Mouse (Mus musculus) G1E (cell line): ENCODE results near the gene Olfr90. TPM values are rescaled to one million over a fixed set of nuclear protein-coding genes. Genes with fewer than 3 reads are reported as not detected.

Source experiments
- ATAC-seq: 2 replicates; pipeline ENCODE4 v1.8.0; 2016; ENCODE audit warnings: mild to moderate bottlenecking; ENCODE audit not compliant: insufficient number of reproducible peaks, poor library complexity, low FRiP score, severe bottlenecking; ENCODE audit errors: extremely low read depth
- DNase-seq: peaks from one replicate; pipeline ENCODE4 v3.0.0; 2012; ENCODE audit warnings: low spot score
- H3K27me3 ChIP-seq: 2 replicates; pipeline ENCODE4 v1.6.1; 2012; ENCODE audit warnings: mild to moderate bottlenecking, low read length, inconsistent platforms; ENCODE audit not compliant: insufficient read depth
- H3K36me3 ChIP-seq: replicated peaks from 2 replicates; pipeline ENCODE3; 2012; ENCODE audit warnings: mild to moderate bottlenecking, inconsistent platforms
- H3K4me1 ChIP-seq: 2 replicates; pipeline ENCODE4 v1.6.1; 2012; ENCODE audit warnings: low read depth, low read length, inconsistent platforms, mixed read lengths; ENCODE audit not compliant: insufficient read depth
- H3K4me3 ChIP-seq: 2 replicates; pipeline ENCODE4 v1.5.1; 2012; ENCODE audit warnings: low read depth, mild to moderate bottlenecking, inconsistent platforms, low read length, moderate library complexity, mixed read lengths
- H3K9me3 ChIP-seq: replicated peaks from 2 replicates; pipeline ENCODE4 v1.6.1; 2012; ENCODE audit warnings: inconsistent platforms
- CTCF ChIP-seq: IDR thresholded peaks from 2 replicates; pipeline ENCODE4 v1.5.1; 2012; ENCODE audit warnings: low read depth, low read length, inconsistent platforms, mixed read lengths
- GATA1 ChIP-seq: IDR thresholded peaks from 2 replicates; pipeline ENCODE4 v1.6.1; 2012; ENCODE audit warnings: borderline replicate concordance, low read length, inconsistent platforms, mixed read lengths
- GATA2 ChIP-seq: IDR thresholded peaks from 2 replicates; pipeline ENCODE4 v1.6.1; 2012; ENCODE audit warnings: low read depth, low read length, inconsistent platforms, borderline replicate concordance
- POLR2AphosphoS5 ChIP-seq: IDR thresholded peaks from 2 replicates; pipeline ENCODE4 v1.6.1; 2012; ENCODE audit warnings: low read depth, low read length, inconsistent platforms; ENCODE audit not compliant: insufficient replicate concordance
- TAL1 ChIP-seq: conservative IDR thresholded peaks from 2 replicates; pipeline ENCODE4 v1.6.1; 2012; ENCODE audit warnings: low read depth, low read length, inconsistent platforms, mixed read lengths
- polyA plus RNA-seq: library from polyadenylated mRNA; stranded (reverse); fragments of >175 nt; gene quantifications from 2 replicates; pipeline ENCODE4 v1.2.3, GENCODE M21; 2012
- total RNA-seq, 2 experiments: library from RNA; stranded (forward) in 1 of 2; stranded (reverse) in 1 of 2; fragments of 200-1000 nt in 1 of 2; fragments of >200 nt in 1 of 2; fragmentation: Nextera tagmentation in 1 of 2; gene quantifications; 2 replicates each; pipeline ENCODE4 v1.2.3; 2014 to 2017

The Olfr90 gene
- total and polyA plus RNA-seq, 3 experiments: 0.27 TPM; not detected in 2

GRCm38 (mm10) chr17:37046312-37047112, 41.8 kb downstream of the Olfr90 start:
- DNase-seq: peak; percentile 59
- TF ChIP-seq CTCF (no peak), GATA1 (no peak)
- peaks cover 22% of the 10 kb centered on the region for H3K27me3 ChIP-seq
- peak overlapping the region; percentile 82 for H3K4me3 ChIP-seq
- ATAC-seq: 0 out of 2 replicates have a peak, but pooled peaks have one; percentile 43
- no peaks in the 10 kb centered on the region for H3K9me3 ChIP-seq
- peaks cover 28% of the 10 kb centered on the region for H3K36me3 ChIP-seq
- H3K4me1 ChIP-seq: peaks cover 42% of the 10 kb centered on the region

DNA sequence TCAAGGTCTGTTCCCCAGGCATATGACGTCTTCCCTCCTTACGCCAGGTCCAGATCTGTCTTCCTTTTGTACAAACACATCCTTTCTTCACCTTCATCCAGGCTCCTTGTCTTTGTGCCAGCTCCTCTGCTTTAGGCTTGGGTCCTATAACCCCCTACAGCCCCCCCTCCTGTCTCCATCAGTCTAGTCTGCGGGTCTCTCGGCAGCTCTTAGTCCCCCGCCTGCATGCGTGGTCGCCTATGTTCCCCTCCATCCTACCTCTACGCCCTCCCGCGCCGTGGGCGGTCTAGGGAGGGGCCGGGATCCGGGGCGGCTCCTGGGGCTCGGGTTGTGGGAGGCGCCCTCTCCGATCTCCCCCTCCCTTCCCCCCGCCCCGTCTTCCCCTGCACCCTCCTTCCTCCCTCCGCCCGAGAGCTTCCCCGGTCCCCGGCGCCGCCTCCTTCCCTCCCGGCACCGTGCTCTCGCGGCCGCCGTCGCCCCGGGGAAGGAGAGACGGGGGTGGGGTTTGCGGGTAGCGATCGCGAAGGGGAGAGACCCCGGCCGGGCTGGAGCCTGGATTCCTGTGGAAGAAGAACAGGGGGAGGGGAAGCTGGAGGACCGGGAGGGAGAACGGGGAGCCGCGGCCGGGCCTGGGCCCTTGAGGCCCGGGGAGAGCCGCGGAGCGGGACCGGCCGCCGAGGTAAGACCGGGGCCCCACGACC, 42.5 kb downstream of the Olfr90 start, which contains the start of gene Gabbr1:
TSS of gene Gabbr1 (plus strand) at position 356 of the 701 bp plus-strand sequence.
- DNase-seq: peak; percentile 82
- Histone ChIP-seq H3K9me3 (no peaks in the 10 kb centered on the region), H3K4me3 (peak within 1 kb of the TSS; percentile 82), H3K36me3 (peaks cover 22% of the 10 kb centered on the region), H3K4me1 (peaks cover 42% of the 10 kb centered on the region), H3K27me3 (peaks cover 22% of the 10 kb centered on the region)
- TF ChIP-seq GATA2: no peak
- TF ChIP-seq CTCF: no peak
- TF ChIP-seq TAL1: no peak
- no peak for TF ChIP-seq GATA1
- TF ChIP-seq POLR2AphosphoS5: no peak
- ATAC-seq: peak; percentile 73

DNA sequence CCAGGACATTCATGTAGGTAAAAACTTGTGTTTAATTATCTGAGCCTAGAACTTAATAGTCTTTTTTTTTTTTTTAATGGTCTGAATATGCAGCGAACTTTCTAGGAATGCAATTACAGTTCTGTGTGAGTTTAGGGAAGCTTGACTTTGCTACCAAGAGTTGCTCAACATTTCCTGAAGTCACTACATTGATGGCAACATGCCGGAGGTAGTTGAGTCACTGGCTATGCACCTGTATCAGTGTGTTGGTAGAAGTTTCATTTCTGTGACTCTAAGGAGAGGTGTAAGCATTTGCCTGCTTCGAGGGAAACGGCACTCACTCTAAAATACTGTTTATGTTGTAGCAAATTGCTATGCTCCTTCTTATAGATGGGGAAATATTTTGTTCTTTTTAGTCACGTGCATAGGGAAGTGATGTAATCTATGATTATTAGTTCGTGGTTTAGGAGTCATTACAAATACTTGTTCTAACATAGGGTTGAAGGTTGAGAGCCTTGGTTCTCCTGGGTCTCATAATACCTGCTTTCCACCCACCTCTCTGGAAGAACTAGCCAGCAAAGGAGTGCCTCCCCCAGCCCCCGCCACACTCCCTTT, 43.6 kb downstream of the Olfr90 start:
- no peaks in the 10 kb centered on the region for H3K9me3 ChIP-seq
- H3K4me1 ChIP-seq: peaks cover 34% of the 10 kb centered on the region
- DNase-seq (no peak), ATAC-seq (no peak)
- H3K4me3 ChIP-seq: no peak overlapping the region
- H3K36me3 ChIP-seq: peaks cover 12% of the 10 kb centered on the region
- TF ChIP-seq CTCF (no peak), GATA1 (no peak), TAL1 (no peak), GATA2 (no peak), POLR2AphosphoS5 (no peak)
- H3K27me3 ChIP-seq: peaks cover 22% of the 10 kb centered on the region

- DNase-seq (no peak), ATAC-seq (no peak)
- TF ChIP-seq POLR2AphosphoS5: no peak
- no peak for TF ChIP-seq CTCF
- no peak for TF ChIP-seq GATA2
- no peak for TF ChIP-seq GATA1
- TF ChIP-seq TAL1: no peak
- no peaks in the 10 kb centered on the region for H3K36me3 ChIP-seq
- no peaks in the 10 kb centered on the region for H3K4me1 ChIP-seq
- no peaks in the 10 kb centered on the region for H3K9me3 ChIP-seq
- peaks cover 5% of the 10 kb centered on the region for H3K27me3 ChIP-seq
- H3K4me3 ChIP-seq: no peak overlapping the region
Measured at GRCm38 (mm10) chr17:37039127-37039894, 49.0 kb downstream of the Olfr90 start.

Other genes with a start within 250 kb of the Olfr90 start
Only the 20 nearest of the 26 such genes appear.
- gene Trim31, start 190.4 kb downstream of the Olfr90 start, total RNA-seq (2014; fragmentation: Nextera tagmentation): not detected in 2 replicates
- not detected in 2 replicates for gene Trim31, start 190.4 kb downstream of the Olfr90 start, total RNA-seq (2017)
- gene Trim31, start 190.4 kb downstream of the Olfr90 start, polyA plus RNA-seq: not detected in 2 replicates
- not detected in 2 replicates for gene Rnf39, start 145.6 kb downstream of the Olfr90 start, total RNA-seq (2014; fragmentation: Nextera tagmentation)
- not detected in 2 replicates for gene Rnf39, start 145.6 kb downstream of the Olfr90 start, total RNA-seq (2017)
- gene Rnf39, start 145.6 kb downstream of the Olfr90 start, polyA plus RNA-seq: not detected in 2 replicates
- 113 and 130 TPM in 2 replicates for gene Ppp1r11, start 136.8 kb downstream of the Olfr90 start, total RNA-seq (2014; fragmentation: Nextera tagmentation)
- gene Ppp1r11, start 136.8 kb downstream of the Olfr90 start, total RNA-seq (2017): 104 and 113 TPM in 2 replicates
- 247 and 300 TPM in 2 replicates for gene Ppp1r11, start 136.8 kb downstream of the Olfr90 start, polyA plus RNA-seq
- 154 and 169 TPM in 2 replicates for gene Znrd1, start 129.9 kb downstream of the Olfr90 start, total RNA-seq (2014; fragmentation: Nextera tagmentation)
- 123 and 127 TPM in 2 replicates for gene Znrd1, start 129.9 kb downstream of the Olfr90 start, total RNA-seq (2017)
- 4.7 and 6.8 TPM in 2 replicates for gene Znrd1, start 129.9 kb downstream of the Olfr90 start, polyA plus RNA-seq
- gene Znrd1as, start 129.9 kb downstream of the Olfr90 start, total RNA-seq (2014; fragmentation: Nextera tagmentation): 17.3 and 18.0 TPM in 2 replicates
- gene Znrd1as, start 129.9 kb downstream of the Olfr90 start, total RNA-seq (2017): 23.3 and 35.1 TPM in 2 replicates
- 0.77 and 0.95 TPM in 2 replicates for gene Znrd1as, start 129.9 kb downstream of the Olfr90 start, polyA plus RNA-seq
- not detected in 2 replicates for gene 2410137M14Rik, start 107.3 kb downstream of the Olfr90 start, total RNA-seq (2014; fragmentation: Nextera tagmentation)
- 0.16 TPM in 1 of 2 replicates, not detected in the other for gene 2410137M14Rik, start 107.3 kb downstream of the Olfr90 start, total RNA-seq (2017)
- not detected in 2 replicates for gene 2410137M14Rik, start 107.3 kb downstream of the Olfr90 start, polyA plus RNA-seq
- not detected in 2 replicates for gene H2-M5, start 99.0 kb downstream of the Olfr90 start, total RNA-seq (2014; fragmentation: Nextera tagmentation)
- 0.11 TPM in 1 of 2 replicates, not detected in the other for gene H2-M5, start 99.0 kb downstream of the Olfr90 start, total RNA-seq (2017)
- gene H2-M5, start 99.0 kb downstream of the Olfr90 start, polyA plus RNA-seq: not detected in 2 replicates
- not detected in 2 replicates for gene Zfp57, start 87.3 kb downstream of the Olfr90 start, total RNA-seq (2014; fragmentation: Nextera tagmentation)
- gene Zfp57, start 87.3 kb downstream of the Olfr90 start, total RNA-seq (2017): 0.35 and 0.44 TPM in 2 replicates
- gene Zfp57, start 87.3 kb downstream of the Olfr90 start, polyA plus RNA-seq: not detected in 2 replicates
- not detected in 2 replicates for gene Mog, start 65.1 kb downstream of the Olfr90 start, total RNA-seq (2014; fragmentation: Nextera tagmentation)
- 0.05 TPM in 1 of 2 replicates, not detected in the other for gene Mog, start 65.1 kb downstream of the Olfr90 start, total RNA-seq (2017)
- not detected in 2 replicates for gene Mog, start 65.1 kb downstream of the Olfr90 start, polyA plus RNA-seq
- 35.2 and 36.4 TPM in 2 replicates for gene Gabbr1, start 42.5 kb downstream of the Olfr90 start, total RNA-seq (2014; fragmentation: Nextera tagmentation)
- 11.7 and 12.4 TPM in 2 replicates for gene Gabbr1, start 42.5 kb downstream of the Olfr90 start, total RNA-seq (2017)
- gene Gabbr1, start 42.5 kb downstream of the Olfr90 start, polyA plus RNA-seq: 31.9 and 42.6 TPM in 2 replicates
- not detected in 2 replicates for gene Olfr91, start 9.8 kb upstream of the Olfr90 start, total RNA-seq (2014; fragmentation: Nextera tagmentation)
- 0.05 and 0.06 TPM in 2 replicates for gene Olfr91, start 9.8 kb upstream of the Olfr90 start, total RNA-seq (2017)
- not detected in 2 replicates for gene Olfr91, start 9.8 kb upstream of the Olfr90 start, polyA plus RNA-seq
- not detected in 2 replicates for gene Olfr92, start 31.6 kb upstream of the Olfr90 start, total RNA-seq (2014; fragmentation: Nextera tagmentation)
- gene Olfr92, start 31.6 kb upstream of the Olfr90 start, total RNA-seq (2017): not detected in 2 replicates
- not detected in 2 replicates for gene Olfr92, start 31.6 kb upstream of the Olfr90 start, polyA plus RNA-seq
- not detected in 2 replicates for gene Olfr93, start 73.0 kb upstream of the Olfr90 start, total RNA-seq (2014; fragmentation: Nextera tagmentation)
- gene Olfr93, start 73.0 kb upstream of the Olfr90 start, total RNA-seq (2017): 0.06 and 0.27 TPM in 2 replicates
- gene Olfr93, start 73.0 kb upstream of the Olfr90 start, polyA plus RNA-seq: not detected in 2 replicates
- not detected in 2 replicates for gene Ubd, start 105.4 kb upstream of the Olfr90 start, total RNA-seq (2014; fragmentation: Nextera tagmentation)
- gene Ubd, start 105.4 kb upstream of the Olfr90 start, total RNA-seq (2017): not detected in 2 replicates
- gene Ubd, start 105.4 kb upstream of the Olfr90 start, polyA plus RNA-seq: not detected in 2 replicates
- gene Olfr94, start 112.5 kb upstream of the Olfr90 start, total RNA-seq (2014; fragmentation: Nextera tagmentation): not detected in 2 replicates
- gene Olfr94, start 112.5 kb upstream of the Olfr90 start, total RNA-seq (2017): 0.06 and 0.11 TPM in 2 replicates
- gene Olfr94, start 112.5 kb upstream of the Olfr90 start, polyA plus RNA-seq: not detected in 2 replicates
- gene Olfr95, start 124.6 kb upstream of the Olfr90 start, total RNA-seq (2014; fragmentation: Nextera tagmentation): not detected in 2 replicates
- under 0.01 and 0.05 TPM in 2 replicates for gene Olfr95, start 124.6 kb upstream of the Olfr90 start, total RNA-seq (2017)
- gene Olfr95, start 124.6 kb upstream of the Olfr90 start, polyA plus RNA-seq: not detected in 2 replicates
- not detected in 2 replicates for gene Olfr96, start 131.6 kb upstream of the Olfr90 start, total RNA-seq (2014; fragmentation: Nextera tagmentation)
- gene Olfr96, start 131.6 kb upstream of the Olfr90 start, total RNA-seq (2017): 0.06 TPM in 1 of 2 replicates, not detected in the other
- not detected in 2 replicates for gene Olfr96, start 131.6 kb upstream of the Olfr90 start, polyA plus RNA-seq
- not detected in 2 replicates for gene Olfr97, start 148.8 kb upstream of the Olfr90 start, total RNA-seq (2014; fragmentation: Nextera tagmentation)
- 0.11 and 0.35 TPM in 2 replicates for gene Olfr97, start 148.8 kb upstream of the Olfr90 start, total RNA-seq (2017)
- gene Olfr97, start 148.8 kb upstream of the Olfr90 start, polyA plus RNA-seq: not detected in 2 replicates
- gene Olfr98, start 175.2 kb upstream of the Olfr90 start, total RNA-seq (2014; fragmentation: Nextera tagmentation): not detected in 2 replicates
- gene Olfr98, start 175.2 kb upstream of the Olfr90 start, total RNA-seq (2017): not detected in 2 replicates
- gene Olfr98, start 175.2 kb upstream of the Olfr90 start, polyA plus RNA-seq: not detected in 2 replicates
- gene H2-M3, start 181.7 kb upstream of the Olfr90 start, total RNA-seq (2014; fragmentation: Nextera tagmentation): not detected in 2 replicates
- not detected in 2 replicates for gene H2-M3, start 181.7 kb upstream of the Olfr90 start, total RNA-seq (2017)
- gene H2-M3, start 181.7 kb upstream of the Olfr90 start, polyA plus RNA-seq: not detected in 2 replicates